Mouse (Mus musculus): ENCODE measurements at regions not wholly inside any gene's neighbourhood (a gene's known extent, or its start where the extent isn't known, plus 50 kb on each side); places are given as distances from the start of the nearest gene placed in this dataset.

GRCm38 (mm10) chr4:89505368-89505819, 173.8 kb upstream of the Dmrta1 start:
- no peak for DNase-seq (ENCODE audit: low spot score in 2 of 2)

GRCm38 (mm10) chr4:89500232-89500631, 179.0 kb upstream of the Dmrta1 start:
- DNase-seq (ENCODE audit: low spot score in 2 of 2) = no peak

- no peak for DNase-seq (ENCODE audit: low spot score in 2 of 2)
Measured at GRCm38 (mm10) chr4:89490947-89491346, 180.1 kb upstream of the Cdkn2b start.

- DNase-seq (ENCODE audit: low spot score in 2 of 2) = no peak
Measured at GRCm38 (mm10) chr4:89487416-89488165, 176.8 kb upstream of the Cdkn2b start.

GRCm38 (mm10) chr4:89486963-89487362, 176.1 kb upstream of the Cdkn2b start:
- DNase-seq (ENCODE audit: low spot score in 2 of 2) = no peak

- DNase-seq (ENCODE audit: low spot score in 2 of 2) = no peak
Measured at GRCm38 (mm10) chr4:89485981-89486531, 175.2 kb upstream of the Cdkn2b start.

GRCm38 (mm10) chr4:89478646-89479237, 167.9 kb upstream of the Cdkn2b start:
- no peak for DNase-seq (ENCODE audit: low spot score in 2 of 2)

- DNase-seq (ENCODE audit: low spot score in 2 of 2) = no peak
Measured at GRCm38 (mm10) chr4:89475848-89476247, 165.0 kb upstream of the Cdkn2b start.

GRCm38 (mm10) chr4:89474836-89475541, 164.2 kb upstream of the Cdkn2b start:
- no peak for DNase-seq (ENCODE audit: low spot score in 2 of 2)

- DNase-seq (ENCODE audit: low spot score in 2 of 2) = no peak
Measured at GRCm38 (mm10) chr4:89471426-89471825, 160.6 kb upstream of the Cdkn2b start.

GRCm38 (mm10) chr4:89470756-89471155, 159.9 kb upstream of the Cdkn2b start:
- DNase-seq (ENCODE audit: low spot score in 2 of 2) = no peak

- no peak for DNase-seq (ENCODE audit: low spot score in 2 of 2)
Measured at GRCm38 (mm10) chr4:89469883-89470282, 159.0 kb upstream of the Cdkn2b start.

GRCm38 (mm10) chr4:89469406-89469805, 158.6 kb upstream of the Cdkn2b start:
- DNase-seq (ENCODE audit: low spot score in 2 of 2) = no peak

- DNase-seq (ENCODE audit: low spot score in 2 of 2) = no peak
Measured at GRCm38 (mm10) chr4:89466766-89467165, 155.9 kb upstream of the Cdkn2b start.

- no peak for DNase-seq (ENCODE audit: low spot score in 2 of 2)
Measured at GRCm38 (mm10) chr4:89463121-89463520, 152.3 kb upstream of the Cdkn2b start.

GRCm38 (mm10) chr4:89460170-89460762, 149.4 kb upstream of the Cdkn2b start:
- no peak for DNase-seq (ENCODE audit: low spot score in 2 of 2)

GRCm38 (mm10) chr4:89459346-89459666, 148.5 kb upstream of the Cdkn2b start:
- DNase-seq (ENCODE audit: low spot score in 2 of 2) = no peak

- DNase-seq (ENCODE audit: low spot score in 2 of 2) = no peak
Measured at GRCm38 (mm10) chr4:89458628-89459345, 147.9 kb upstream of the Cdkn2b start.

- DNase-seq (ENCODE audit: low spot score in 2 of 2) = no peak
Measured at GRCm38 (mm10) chr4:89457861-89458260, 147.0 kb upstream of the Cdkn2b start.

GRCm38 (mm10) chr4:89454926-89455325, 144.1 kb upstream of the Cdkn2b start:
- DNase-seq (ENCODE audit: low spot score in 2 of 2) = no peak

GRCm38 (mm10) chr4:89453051-89453450, 142.2 kb upstream of the Cdkn2b start:
- no peak for DNase-seq (ENCODE audit: low spot score in 2 of 2)

- DNase-seq (ENCODE audit: low spot score in 2 of 2) = no peak
Measured at GRCm38 (mm10) chr4:89451741-89452140, 140.9 kb upstream of the Cdkn2b start.

Measured in spleen, postnatal 14 days (tissue).